Mouse (Mus musculus): ENCODE data around the gene Ncam2. TPM values are rescaled to one million over a fixed set of nuclear protein-coding genes. Genes with fewer than 3 reads are reported as not detected.
"Not testable (repeated sequence)": the region's sequence is repeated elsewhere in the genome, so short reads cannot be mapped to it uniquely, and the experiment has no call there.

Ncam2 gene
- polyA plus RNA-seq, 1 experiment: not detected

GRCm38 (mm10) chr16:81434559-81434958 lies 234.1 kb downstream of the Ncam2 start:
- Histone ChIP-seq H3K27me3 (ENCODE audit: control insufficient read depth, insufficient read depth, low read length, poor library complexity, severe bottlenecking) (no peaks in the 10 kb centered on the region), H3K4me3 (ENCODE audit: low read depth, low read length) (no peak overlapping the region), H3K9me3 (replicated peaks; ENCODE audit: control insufficient read depth, insufficient read depth, low read length, poor library complexity, severe bottlenecking) (no peaks in the 10 kb centered on the region), H3K36me3 (ENCODE audit: control insufficient read depth, insufficient read depth, low read length, poor library complexity, severe bottlenecking) (no peaks in the 10 kb centered on the region), H3K27ac (ENCODE audit: insufficient read depth, low read length) (no peak overlapping the region), H3K4me1 (ENCODE audit: control insufficient read depth, insufficient read depth, low read length) (no peaks in the 10 kb centered on the region), H3K9ac (ENCODE audit: low read depth, poor library complexity, severe bottlenecking) (no peak overlapping the region)
- no peak for TF ChIP-seq EP300 (IDR thresholded peaks at IDR 0.05; ENCODE audit: insufficient read depth, low read depth, low read length)
- TF ChIP-seq CTCF (IDR thresholded peaks at IDR 0.05; ENCODE audit: low read depth, low read length): no peak
- TF ChIP-seq POLR2A (IDR thresholded peaks at IDR 0.05; ENCODE audit: insufficient read depth, low read length): no peak

GRCm38 (mm10) chr16:81437091-81437867 lies 236.8 kb downstream of the Ncam2 start:
- Histone ChIP-seq H3K27ac (ENCODE audit: insufficient read depth, low read length) (no peak overlapping the region), H3K9ac (ENCODE audit: low read depth, poor library complexity, severe bottlenecking) (no peak overlapping the region), H3K4me1 (ENCODE audit: control insufficient read depth, insufficient read depth, low read length) (no peaks in the 10 kb centered on the region), H3K27me3 (ENCODE audit: control insufficient read depth, insufficient read depth, low read length, poor library complexity, severe bottlenecking) (no peaks in the 10 kb centered on the region), H3K36me3 (ENCODE audit: control insufficient read depth, insufficient read depth, low read length, poor library complexity, severe bottlenecking) (no peaks in the 10 kb centered on the region), H3K9me3 (replicated peaks; ENCODE audit: control insufficient read depth, insufficient read depth, low read length, poor library complexity, severe bottlenecking) (no peaks in the 10 kb centered on the region), H3K4me3 (ENCODE audit: low read depth, low read length) (no peak overlapping the region)
- no peak for TF ChIP-seq CTCF (IDR thresholded peaks at IDR 0.05; ENCODE audit: low read depth, low read length)
- no peak for TF ChIP-seq POLR2A (IDR thresholded peaks at IDR 0.05; ENCODE audit: insufficient read depth, low read length)
- no peak for TF ChIP-seq EP300 (IDR thresholded peaks at IDR 0.05; ENCODE audit: insufficient read depth, low read depth, low read length)

- no peak for TF ChIP-seq CTCF (IDR thresholded peaks at IDR 0.05; ENCODE audit: low read depth, low read length)
- Histone ChIP-seq H3K9ac (ENCODE audit: low read depth, poor library complexity, severe bottlenecking) (no peak overlapping the region), H3K27me3 (ENCODE audit: control insufficient read depth, insufficient read depth, low read length, poor library complexity, severe bottlenecking) (no peaks in the 10 kb centered on the region), H3K27ac (ENCODE audit: insufficient read depth, low read length) (no peak overlapping the region), H3K36me3 (ENCODE audit: control insufficient read depth, insufficient read depth, low read length, poor library complexity, severe bottlenecking) (no peaks in the 10 kb centered on the region), H3K4me1 (ENCODE audit: control insufficient read depth, insufficient read depth, low read length) (no peaks in the 10 kb centered on the region), H3K4me3 (ENCODE audit: low read depth, low read length) (no peak overlapping the region), H3K9me3 (replicated peaks; ENCODE audit: control insufficient read depth, insufficient read depth, low read length, poor library complexity, severe bottlenecking) (no peaks in the 10 kb centered on the region)
These were observed 237.4 kb downstream of the Ncam2 start for GRCm38 (mm10) chr16:81437868-81438249.

- Histone ChIP-seq H3K9me3 (replicated peaks; ENCODE audit: control insufficient read depth, insufficient read depth, low read length, poor library complexity, severe bottlenecking) (no peaks in the 10 kb centered on the region), H3K27me3 (ENCODE audit: control insufficient read depth, insufficient read depth, low read length, poor library complexity, severe bottlenecking) (no peaks in the 10 kb centered on the region), H3K27ac (ENCODE audit: insufficient read depth, low read length) (no peak overlapping the region), H3K9ac (ENCODE audit: low read depth, poor library complexity, severe bottlenecking) (no peak overlapping the region), H3K36me3 (ENCODE audit: control insufficient read depth, insufficient read depth, low read length, poor library complexity, severe bottlenecking) (no peaks in the 10 kb centered on the region), H3K4me3 (ENCODE audit: low read depth, low read length) (no peak overlapping the region), H3K4me1 (ENCODE audit: control insufficient read depth, insufficient read depth, low read length) (no peaks in the 10 kb centered on the region)
- TF ChIP-seq CTCF (IDR thresholded peaks at IDR 0.05; ENCODE audit: low read depth, low read length) (no peak), POLR2A (IDR thresholded peaks at IDR 0.05; ENCODE audit: insufficient read depth, low read length) (no peak), EP300 (IDR thresholded peaks at IDR 0.05; ENCODE audit: insufficient read depth, low read depth, low read length) (no peak)
These were observed 250.4 kb downstream of the Ncam2 start for GRCm38 (mm10) chr16:81450851-81451250.

GRCm38 (mm10) chr16:81452988-81453387 lies 252.5 kb downstream of the Ncam2 start:
- no peaks in the 10 kb centered on the region for H3K9me3 ChIP-seq (replicated peaks; ENCODE audit: control insufficient read depth, insufficient read depth, low read length, poor library complexity, severe bottlenecking)

GRCm38 (mm10) chr16:81454472-81454871 lies 254.0 kb downstream of the Ncam2 start:
- H3K4me1 ChIP-seq (ENCODE audit: control insufficient read depth, insufficient read depth, low read length): no peaks in the 10 kb centered on the region
- H3K27ac ChIP-seq (ENCODE audit: insufficient read depth, low read length): no peak overlapping the region
- H3K9me3 ChIP-seq (replicated peaks; ENCODE audit: control insufficient read depth, insufficient read depth, low read length, poor library complexity, severe bottlenecking): no peaks in the 10 kb centered on the region
- no peak for TF ChIP-seq POLR2A (IDR thresholded peaks at IDR 0.05; ENCODE audit: insufficient read depth, low read length)
- no peak for TF ChIP-seq EP300 (IDR thresholded peaks at IDR 0.05; ENCODE audit: insufficient read depth, low read depth, low read length)
- no peak for TF ChIP-seq CTCF (IDR thresholded peaks at IDR 0.05; ENCODE audit: low read depth, low read length)
- H3K27me3 ChIP-seq (ENCODE audit: control insufficient read depth, insufficient read depth, low read length, poor library complexity, severe bottlenecking): no peaks in the 10 kb centered on the region
- H3K36me3 ChIP-seq (ENCODE audit: control insufficient read depth, insufficient read depth, low read length, poor library complexity, severe bottlenecking): no peaks in the 10 kb centered on the region
- H3K4me3 ChIP-seq (ENCODE audit: low read depth, low read length): no peak overlapping the region
- H3K9ac ChIP-seq (ENCODE audit: low read depth, poor library complexity, severe bottlenecking): no peak overlapping the region

More at GRCm38 (mm10) chr16:81452988-81453387, 252.5 kb downstream of the Ncam2 start:
- no peak overlapping the region for H3K27ac ChIP-seq (ENCODE audit: insufficient read depth, low read length)
- no peaks in the 10 kb centered on the region for H3K27me3 ChIP-seq (ENCODE audit: control insufficient read depth, insufficient read depth, low read length, poor library complexity, severe bottlenecking)
- no peak overlapping the region for H3K9ac ChIP-seq (ENCODE audit: low read depth, poor library complexity, severe bottlenecking)
- no peaks in the 10 kb centered on the region for H3K4me1 ChIP-seq (ENCODE audit: control insufficient read depth, insufficient read depth, low read length)
- TF ChIP-seq EP300 (IDR thresholded peaks at IDR 0.05; ENCODE audit: insufficient read depth, low read depth, low read length) (no peak), CTCF (IDR thresholded peaks at IDR 0.05; ENCODE audit: low read depth, low read length) (no peak)
- H3K36me3 ChIP-seq (ENCODE audit: control insufficient read depth, insufficient read depth, low read length, poor library complexity, severe bottlenecking): no peaks in the 10 kb centered on the region
- no peak overlapping the region for H3K4me3 ChIP-seq (ENCODE audit: low read depth, low read length)

GRCm38 (mm10) chr16:81462731-81463130 lies 262.2 kb downstream of the Ncam2 start:
- H3K27ac ChIP-seq (ENCODE audit: insufficient read depth, low read length); H3K27me3 ChIP-seq (ENCODE audit: control insufficient read depth, insufficient read depth, low read length, poor library complexity, severe bottlenecking); H3K4me3 ChIP-seq (ENCODE audit: low read depth, low read length); H3K4me1 ChIP-seq (ENCODE audit: control insufficient read depth, insufficient read depth, low read length); H3K9me3 ChIP-seq (replicated peaks; ENCODE audit: control insufficient read depth, insufficient read depth, low read length, poor library complexity, severe bottlenecking); H3K36me3 ChIP-seq (ENCODE audit: control insufficient read depth, insufficient read depth, low read length, poor library complexity, severe bottlenecking); H3K9ac ChIP-seq (ENCODE audit: low read depth, poor library complexity, severe bottlenecking): not testable (repeated sequence)
